Mouse (Mus musculus) liver, embryonic 14.5 days (tissue): ENCODE results near the gene Fgfr1op2.

Experiments
- CTCF ChIP-seq: IDR thresholded peaks from 2 replicates; pipeline ENCODE4 v1.5.1; 2016; ENCODE audit warnings: antibody characterized with exemption, low read depth, control low read depth
- EP300 ChIP-seq: IDR thresholded peaks from 2 replicates; pipeline ENCODE4 v1.6.1; 2016; ENCODE audit warnings: antibody characterized with exemption, low read depth

DNA sequence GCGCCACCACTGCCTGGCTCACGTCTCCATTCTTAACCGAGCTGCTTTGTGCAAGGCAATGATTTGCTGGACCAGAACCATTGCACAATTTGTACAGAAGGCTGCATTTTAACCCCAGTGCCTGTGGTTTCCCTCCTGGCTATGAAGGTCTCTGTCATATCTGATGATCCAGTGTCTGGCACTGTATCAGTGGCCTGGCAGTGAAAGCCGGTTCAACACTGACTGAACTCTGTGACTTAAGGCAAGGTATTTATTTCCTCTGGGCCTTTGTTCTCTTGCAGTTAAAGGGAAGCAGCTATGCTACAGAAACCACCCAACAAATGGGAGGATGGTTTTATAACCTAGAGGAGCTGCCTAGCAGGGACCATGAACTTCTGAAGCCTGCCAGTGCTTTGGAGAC, 54.0 kb downstream of the Fgfr1op2 start:
- TF ChIP-seq CTCF (no peak), EP300 (no peak)
